ENCODE assay signal across 8 mouse cellular contexts in the genomic region with DNA sequence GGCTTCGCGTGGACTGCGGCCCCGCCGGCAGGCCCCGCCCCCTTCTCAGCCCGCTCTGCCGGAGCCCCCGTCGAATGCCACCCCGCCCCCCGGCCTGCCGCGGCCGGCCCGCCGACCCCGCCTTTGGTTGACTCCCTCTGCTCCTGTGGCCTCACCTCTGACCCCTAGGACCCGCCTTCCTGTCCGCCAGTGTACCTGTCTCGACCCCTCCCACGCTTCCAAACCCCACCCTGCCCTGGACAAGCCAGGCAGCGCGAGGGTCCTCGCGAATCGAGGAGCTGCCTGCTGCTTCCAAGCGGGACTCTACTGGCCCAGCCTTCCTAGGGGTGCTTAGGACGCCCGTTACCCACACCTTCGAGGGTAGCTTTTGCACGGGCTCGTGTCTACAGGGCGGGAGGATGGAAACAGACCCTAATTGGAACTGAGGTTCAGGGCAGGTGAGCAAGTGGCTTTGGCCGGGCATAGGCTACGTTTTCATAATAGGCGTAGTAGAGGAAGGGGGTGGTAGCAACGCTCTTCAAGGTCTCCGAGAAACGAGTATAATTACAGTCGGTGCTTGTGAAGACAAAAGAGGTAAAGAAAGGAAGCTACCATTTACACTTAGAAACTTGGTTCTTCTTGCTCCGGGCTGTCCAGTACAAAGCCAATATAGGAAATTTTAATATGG. TPM values are rescaled to one million over a fixed set of nuclear protein-coding genes. Genes with fewer than 3 reads are reported as not detected.
A peak's percentile ranks its signal among the peaks of the same experiment; 100 is the strongest.
DNase-seq lines count a peak whose midpoint lies in the region; ATAC-seq lines count a peak whose summit lies in the region.

No protein-coding gene starts in this region.

- peak; percentile 16 for ATAC-seq in hindbrain, embryonic 15.5 days (ENCODE audit: low FRiP score, low read depth)
- ATAC-seq in midbrain, embryonic 12.5 days (ENCODE audit: low FRiP score, low read depth) = peak; percentile 32

- peak; percentile 95 for DNase-seq in heart, embryonic 10.5 days (ENCODE audit: low spot score)
- no peak for DNase-seq in heart, postnatal 14 days
- peak; percentile 39 for DNase-seq in urinary bladder, adult 2 months (ENCODE audit: low spot score)
- no peak for DNase-seq in urinary bladder, postnatal 36 days (ENCODE audit: low spot score in 2 of 2)
- DNase-seq in thymus, postnatal 4 days = no peak
- DNase-seq in thymus, postnatal 25 days = no peak

- no peaks in the 10 kb centered on the region for H3K27me3 ChIP-seq in heart, embryonic 10.5 days (ENCODE audit: insufficient read depth, poor library complexity, severe bottlenecking)
- no peaks in the 10 kb centered on the region for H3K27me3 ChIP-seq in hindbrain, embryonic 15.5 days
- no peaks in the 10 kb centered on the region for H3K27me3 ChIP-seq in midbrain, embryonic 12.5 days

- peak overlapping the region; percentile 97 for H3K27ac ChIP-seq in heart, embryonic 10.5 days
- H3K27ac ChIP-seq in hindbrain, embryonic 15.5 days (replicated peaks) = peak overlapping the region; percentile 98
- peak overlapping the region; percentile 96 for H3K27ac ChIP-seq in midbrain, embryonic 12.5 days (replicated peaks)

- H3K9me3 ChIP-seq in heart, embryonic 10.5 days = no peaks in the 10 kb centered on the region
- H3K9me3 ChIP-seq in hindbrain, embryonic 15.5 days = no peaks in the 10 kb centered on the region
- H3K9me3 ChIP-seq in midbrain, embryonic 12.5 days = no peaks in the 10 kb centered on the region

- H3K4me3 ChIP-seq in heart, embryonic 10.5 days = peak overlapping the region; percentile 82
- H3K4me3 ChIP-seq in hindbrain, embryonic 15.5 days = peak overlapping the region; percentile 65
- peak overlapping the region; percentile 78 for H3K4me3 ChIP-seq in midbrain, embryonic 12.5 days

- peak overlapping the region; percentile 65 for H3K4me2 ChIP-seq in hindbrain, embryonic 15.5 days
- peak overlapping the region; percentile 67 for H3K4me2 ChIP-seq in midbrain, embryonic 12.5 days (replicated peaks)

- peaks cover 14% of the 10 kb centered on the region for H3K4me1 ChIP-seq in heart, embryonic 10.5 days
- peaks cover 22% of the 10 kb centered on the region for H3K4me1 ChIP-seq in hindbrain, embryonic 15.5 days (replicated peaks)
- H3K4me1 ChIP-seq in midbrain, embryonic 12.5 days = peaks cover 17% of the 10 kb centered on the region

- intact Hi-C loops in heart, postnatal 14 days (cut with DNase I) = loop anchor here (2.0 kb wide), 1 partner anchor 18 kb away; the partner anchor contains the start of gene Ost4

- 2% methylated on average over 41 of the region's 42 CpGs for WGBS in heart, embryonic 10.5 days
- WGBS in hindbrain, embryonic 15.5 days = under 1% methylated on average over 41 of the region's 42 CpGs
- 2% methylated on average over 31 of the region's 42 CpGs for WGBS in midbrain, embryonic 12.5 days

- peak overlapping the region; percentile 84 for H3K9ac ChIP-seq in hindbrain, embryonic 15.5 days
- H3K9ac ChIP-seq in midbrain, embryonic 12.5 days (replicated peaks) = peak overlapping the region; percentile 92

- H3K36me3 ChIP-seq in heart, embryonic 10.5 days = peaks cover 39% of the 10 kb centered on the region
- peaks cover 34% of the 10 kb centered on the region for H3K36me3 ChIP-seq in hindbrain, embryonic 15.5 days
- peaks cover 38% of the 10 kb centered on the region for H3K36me3 ChIP-seq in midbrain, embryonic 12.5 days

RNA-seq across cellular contexts. Expression of gene Agbl5, which starts 0.7 kb away (rescaled TPM):
- 12.3 and 17.4 TPM in 2 replicates for polyA plus RNA-seq in heart, embryonic 10.5 days (2016; fragmentation: Nextera tagmentation; extraction: Ambion mirVana)
- 1 to 10 TPM; 5.9 to 8.3 TPM for total RNA-seq in heart, postnatal 14 days (2021)
- polyA plus RNA-seq in urinary bladder, adult 2 months (2012; rRNA removed) = 16.5 and 16.6 TPM in 2 replicates
- polyA plus RNA-seq in hindbrain, embryonic 15.5 days (2015; fragmentation: Nextera tagmentation; extraction: Ambion mirVana) = 20.6 and 25.7 TPM in 2 replicates
- 30.6 and 32.1 TPM in 2 replicates for polyA plus RNA-seq in midbrain, embryonic 12.5 days (2016; fragmentation: Nextera tagmentation; extraction: Ambion mirVana)

RNA-seq across cellular contexts. Expression of gene Ost4, which starts 18.4 kb away (rescaled TPM):
- 432 and 455 TPM in 2 replicates for polyA plus RNA-seq in heart, embryonic 10.5 days (2016; fragmentation: Nextera tagmentation; extraction: Ambion mirVana)
- 100 to 1,000 TPM; 145 to 146 TPM for total RNA-seq in heart, postnatal 14 days (2021)
- 268 and 335 TPM in 2 replicates for polyA plus RNA-seq in urinary bladder, adult 2 months (2012; rRNA removed)
- 242 and 266 TPM in 2 replicates for polyA plus RNA-seq in hindbrain, embryonic 15.5 days (2015; fragmentation: Nextera tagmentation; extraction: Ambion mirVana)
- 298 and 304 TPM in 2 replicates for polyA plus RNA-seq in midbrain, embryonic 12.5 days (2016; fragmentation: Nextera tagmentation; extraction: Ambion mirVana)

RNA-seq across cellular contexts. Expression of gene Tmem214, which starts 21.4 kb away (rescaled TPM):
- 86.3 and 87.4 TPM in 2 replicates for polyA plus RNA-seq in heart, embryonic 10.5 days (2016; fragmentation: Nextera tagmentation; extraction: Ambion mirVana)
- 10 to 100 TPM; 35.8 to 41.1 TPM for total RNA-seq in heart, postnatal 14 days (2021)
- polyA plus RNA-seq in urinary bladder, adult 2 months (2012; rRNA removed) = 52.8 and 60.7 TPM in 2 replicates
- 65.3 and 67.7 TPM in 2 replicates for polyA plus RNA-seq in hindbrain, embryonic 15.5 days (2015; fragmentation: Nextera tagmentation; extraction: Ambion mirVana)
- 58.4 and 65.5 TPM in 2 replicates for polyA plus RNA-seq in midbrain, embryonic 12.5 days (2016; fragmentation: Nextera tagmentation; extraction: Ambion mirVana)

RNA-seq across cellular contexts. Expression of gene Emilin1, which starts 24.0 kb away (rescaled TPM):
- 166 and 172 TPM in 2 replicates for polyA plus RNA-seq in heart, embryonic 10.5 days (2016; fragmentation: Nextera tagmentation; extraction: Ambion mirVana)
- total RNA-seq in heart, postnatal 14 days (2021) = 10 to 100 TPM; 38.9 to 46.9 TPM
- polyA plus RNA-seq in urinary bladder, adult 2 months (2012; rRNA removed) = 59.2 and 104 TPM in 2 replicates
- 17.0 and 17.5 TPM in 2 replicates for polyA plus RNA-seq in hindbrain, embryonic 15.5 days (2015; fragmentation: Nextera tagmentation; extraction: Ambion mirVana)
- polyA plus RNA-seq in midbrain, embryonic 12.5 days (2016; fragmentation: Nextera tagmentation; extraction: Ambion mirVana) = 49.8 and 79.9 TPM in 2 replicates

RNA-seq across cellular contexts. Expression of gene Khk, which starts 32.0 kb away (rescaled TPM):
- 10.5 and 14.5 TPM in 2 replicates for polyA plus RNA-seq in heart, embryonic 10.5 days (2016; fragmentation: Nextera tagmentation; extraction: Ambion mirVana)
- total RNA-seq in heart, postnatal 14 days (2021) = 10 to 100 TPM; 15.4 TPM
- 38.4 and 38.9 TPM in 2 replicates for polyA plus RNA-seq in urinary bladder, adult 2 months (2012; rRNA removed)
- 9.9 and 10.7 TPM in 2 replicates for polyA plus RNA-seq in hindbrain, embryonic 15.5 days (2015; fragmentation: Nextera tagmentation; extraction: Ambion mirVana)
- polyA plus RNA-seq in midbrain, embryonic 12.5 days (2016; fragmentation: Nextera tagmentation; extraction: Ambion mirVana) = 5.6 TPM in 2 replicates

Comparison
In these comparisons a context has a peak if more than half of its experiments do, and no peak if none do; other contexts are left out.
1. DNase-seq: peak in heart, embryonic 10.5 days (single experiment) and urinary bladder, adult 2 months (single experiment); none in heart, postnatal 14 days (0 of 2), urinary bladder, postnatal 36 days (0 of 2), thymus, postnatal 4 days (single experiment) and thymus, postnatal 25 days (single experiment).
2. Peak in every context shown above with its lines, with median percentiles within 50 percentile points of each other: H3K27ac ChIP-seq and H3K4me3 ChIP-seq.